Mouse (Mus musculus) embryo, embryonic 9.5 days (tissue): Measurements from ENCODE around the gene Irf8.
"Not testable (repeated sequence)": the region's sequence is repeated elsewhere in the genome, so short reads cannot be mapped to it uniquely, and the experiment has no call there.

Experiments used
- DNase-seq: peaks from one replicate; pipeline ENCODE4 v3.0.0-alpha.2; 2017; ENCODE audit errors: extremely low spot score

The Irf8 gene

DNA sequence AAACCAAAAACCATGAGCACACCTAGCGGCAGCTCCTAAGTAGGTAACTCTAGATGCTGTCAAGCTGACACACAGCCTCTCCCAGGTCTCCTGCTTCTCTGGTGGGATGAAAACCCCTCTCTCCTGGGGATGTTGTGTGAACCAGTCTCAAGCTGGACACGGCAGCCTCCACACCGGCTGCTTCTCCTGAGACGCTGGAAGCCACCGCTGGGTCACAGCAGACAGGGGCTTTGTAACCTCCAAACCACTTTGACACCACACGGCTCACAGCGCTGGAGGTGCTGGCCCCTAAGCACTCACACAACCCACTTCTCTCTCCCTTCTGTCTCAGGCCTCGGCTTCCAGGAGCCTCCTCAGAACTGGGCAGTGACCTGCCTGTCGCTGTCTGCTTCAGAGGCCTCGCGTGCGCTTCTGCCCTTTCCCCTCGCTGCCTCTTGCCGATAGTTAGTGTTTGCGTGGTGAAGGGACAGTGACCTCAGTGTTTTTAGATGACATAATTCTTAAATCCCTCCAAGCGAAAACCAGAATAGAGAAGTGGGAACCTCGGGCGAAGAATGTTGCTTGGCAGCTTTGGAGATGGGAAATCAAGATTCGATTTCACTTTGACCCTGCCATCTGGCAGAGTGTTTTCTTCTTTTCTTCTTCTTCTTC is 16.4 kb upstream of the Irf8 start:
- no peak for DNase-seq

- no peak for DNase-seq
These were observed 13.1 kb upstream of the Irf8 start for GRCm38 (mm10) chr8:120723025-120723424.

GRCm38 (mm10) chr8:120724096-120724495 is 12.1 kb upstream of the Irf8 start:
- DNase-seq, result not testable (repeated sequence)

DNA sequence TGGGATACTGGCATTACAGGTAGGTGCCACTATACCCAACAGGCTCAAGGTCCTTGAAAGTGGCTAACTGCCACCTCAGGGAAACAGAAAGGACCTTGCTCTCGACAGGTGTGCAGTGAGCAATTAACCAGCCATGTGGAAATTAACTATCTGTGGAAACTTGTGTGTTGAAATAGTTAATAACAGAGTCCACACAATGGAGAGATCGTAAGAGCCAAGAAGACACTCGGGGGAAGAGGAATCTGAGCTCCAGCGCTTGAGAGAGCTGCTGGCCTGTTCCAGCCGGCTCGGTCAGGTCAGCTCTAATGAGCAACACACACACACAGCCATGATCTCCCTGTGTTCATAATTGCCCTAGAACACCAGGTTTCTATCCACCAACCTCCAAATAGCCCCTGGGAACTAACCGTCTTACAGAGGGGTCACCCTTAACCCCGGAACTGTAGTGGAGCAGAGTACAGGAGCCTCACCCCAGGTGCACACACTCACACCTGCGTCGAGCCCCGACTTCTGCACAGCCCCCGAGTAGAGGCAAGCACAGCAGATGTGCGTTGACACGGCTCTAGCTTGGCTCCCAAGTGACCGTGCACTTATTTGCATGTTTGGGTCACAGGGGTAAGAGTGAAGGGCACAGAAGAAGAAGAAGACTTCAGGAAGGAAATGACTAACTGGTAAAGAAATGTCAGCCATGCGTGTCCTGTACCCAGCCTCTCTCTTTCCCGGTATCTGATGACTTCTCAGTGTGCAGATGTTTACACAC is 11.2 kb upstream of the Irf8 start:
- DNase-seq, result no peak

DNA sequence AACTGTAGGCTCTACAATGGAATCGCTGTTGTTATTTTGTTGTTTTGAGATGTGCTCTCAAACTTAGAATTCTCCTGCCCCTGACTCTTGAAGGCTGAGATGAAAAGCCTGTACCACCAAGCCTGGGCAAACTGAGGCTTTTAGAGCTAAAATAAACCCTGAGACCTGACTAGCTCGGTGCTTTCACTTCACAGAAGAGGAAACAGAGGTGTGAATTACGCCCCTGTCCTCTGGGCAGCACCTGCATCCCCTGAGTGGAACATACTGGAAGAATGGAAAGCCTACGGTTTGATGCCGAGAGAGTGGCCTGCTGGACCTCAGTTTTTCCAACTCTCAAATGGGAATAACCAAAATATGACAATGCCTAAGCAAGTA is 10.6 kb upstream of the Irf8 start:
- no peak for DNase-seq

DNA sequence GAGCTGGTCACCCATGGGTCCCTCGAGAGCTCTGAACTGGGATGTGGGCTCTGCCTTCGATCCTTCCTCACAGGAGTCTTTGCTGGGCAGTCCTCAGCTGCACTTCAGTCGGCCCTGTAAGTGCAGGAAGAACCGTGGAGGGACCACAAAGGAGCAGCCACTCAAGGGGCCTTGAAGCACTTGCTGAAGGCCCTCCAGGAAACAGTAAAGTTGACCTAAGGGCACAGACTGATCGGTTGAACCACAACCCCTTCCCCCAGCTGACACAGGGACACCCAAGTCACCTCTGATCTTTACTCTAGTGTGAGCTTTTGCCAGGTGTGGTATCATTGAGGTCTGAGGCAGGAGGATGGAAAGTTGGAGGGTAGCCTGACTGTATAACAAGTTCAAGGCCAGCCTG is 10.1 kb upstream of the Irf8 start:
- no peak for DNase-seq

DNA sequence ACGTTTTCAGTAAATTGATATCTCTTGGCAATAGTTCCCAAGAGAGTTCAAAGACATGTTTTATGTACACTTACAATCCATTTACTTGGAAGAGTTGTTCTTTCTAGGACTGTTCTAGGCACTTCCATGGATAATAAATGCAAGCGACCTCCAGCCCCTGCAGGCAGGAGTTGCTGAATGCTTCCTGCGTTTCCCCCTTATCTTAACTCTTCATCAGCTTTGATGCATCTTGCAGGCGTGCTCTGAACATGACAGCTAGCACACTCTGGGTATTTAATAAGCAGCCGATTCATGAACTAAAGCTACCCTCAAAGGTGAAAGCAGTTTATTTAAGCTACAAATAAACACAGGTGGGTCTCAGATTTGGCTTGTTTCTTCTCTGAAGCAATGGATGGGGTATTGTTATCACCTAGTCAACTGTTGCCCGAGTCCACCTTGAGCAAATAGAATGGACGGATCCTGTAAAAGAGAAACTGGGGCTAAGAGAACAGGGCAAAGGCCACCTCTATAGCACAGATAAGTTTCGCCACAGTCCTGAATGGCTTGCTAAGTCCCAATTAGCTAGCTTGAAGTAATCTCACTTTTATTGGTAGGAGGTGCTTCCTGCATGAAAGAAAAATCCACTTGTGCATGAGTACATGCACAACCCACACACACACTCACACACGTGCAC is 7.5 kb upstream of the Irf8 start:
- DNase-seq, result no peak

GRCm38 (mm10) chr8:120731582-120731981 is 4.6 kb upstream of the Irf8 start:
- no peak for DNase-seq

- no peak for DNase-seq
These were observed 4.1 kb upstream of the Irf8 start for GRCm38 (mm10) chr8:120732068-120732467.

DNA sequence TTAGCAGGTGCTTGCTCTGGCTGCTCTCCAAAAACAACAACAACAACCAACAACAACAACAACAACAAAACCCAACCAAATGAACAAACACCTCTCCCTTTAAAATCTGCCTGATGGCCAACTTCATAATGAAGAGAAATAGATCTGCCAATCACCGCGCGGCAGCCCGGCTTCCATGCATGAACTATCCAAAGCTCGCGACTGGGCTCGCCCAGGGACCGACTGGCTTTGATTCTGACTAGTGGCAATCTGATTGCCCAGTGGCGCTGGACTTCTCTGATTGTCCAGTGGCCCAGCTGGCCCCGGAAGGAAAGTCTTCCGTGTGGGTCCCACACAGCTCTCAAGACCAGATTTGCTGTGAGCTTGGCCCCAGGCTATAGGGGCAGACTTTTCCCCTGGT is 328 bp downstream of the Irf8 start:
- no peak for DNase-seq

DNA sequence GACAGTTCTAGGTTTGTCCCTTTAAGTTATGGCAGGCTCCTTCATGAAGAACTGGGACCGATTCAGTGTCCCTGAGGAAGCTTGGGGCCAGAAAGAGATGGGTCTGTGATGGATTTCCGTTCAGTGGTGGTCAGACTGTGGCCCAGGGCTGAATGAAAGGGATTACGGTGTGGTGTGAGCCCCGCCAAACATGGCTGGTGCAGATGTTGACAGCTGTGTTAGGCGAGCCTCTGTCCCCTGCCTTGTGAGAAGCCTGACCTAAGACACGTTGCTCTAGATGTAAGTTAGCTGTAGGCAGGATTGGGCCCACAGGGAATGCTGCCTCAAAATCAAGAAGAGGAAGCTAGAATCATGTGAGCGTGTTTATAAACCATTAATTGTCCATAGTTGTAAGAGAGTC is 1.0 kb downstream of the Irf8 start:
- no peak for DNase-seq

DNA sequence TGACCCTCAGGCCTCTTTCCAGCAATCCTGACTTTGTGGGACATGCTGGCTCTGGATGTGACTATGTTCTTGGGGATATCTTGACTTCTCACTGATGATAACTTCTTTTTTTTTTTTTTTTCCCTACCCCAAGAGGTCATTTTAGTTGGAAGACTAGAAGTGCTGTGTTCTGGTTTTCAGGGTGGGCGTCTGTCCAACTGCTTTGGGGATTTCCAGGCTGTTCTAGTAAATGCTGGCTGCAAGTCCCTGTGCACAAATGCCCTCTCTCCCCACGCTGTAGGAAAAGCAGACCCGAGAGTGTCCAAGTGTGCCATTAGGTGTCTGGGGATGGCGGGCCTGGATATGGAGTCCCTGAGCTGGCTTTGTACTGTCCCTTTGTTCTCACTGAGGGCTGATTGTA is 2.6 kb downstream of the Irf8 start:
- DNase-seq, result no peak

DNA sequence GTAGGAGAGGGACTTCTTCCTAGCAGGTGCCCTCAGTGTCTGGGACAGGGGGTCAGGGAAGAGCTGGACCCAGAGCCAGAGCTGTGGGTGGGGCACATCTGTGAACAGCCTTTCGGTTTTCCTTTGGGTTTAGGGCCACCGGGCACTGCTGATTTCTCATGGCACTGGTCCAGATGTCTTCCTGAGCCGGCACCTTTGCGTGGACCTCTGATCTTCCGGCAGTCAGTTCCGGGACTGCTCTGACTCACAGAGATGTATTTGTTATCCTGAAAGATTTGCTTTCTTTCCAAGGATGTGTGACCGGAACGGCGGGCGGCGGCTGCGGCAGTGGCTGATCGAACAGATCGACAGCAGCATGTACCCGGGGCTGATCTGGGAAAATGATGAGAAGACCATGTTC is 3.4 kb downstream of the Irf8 start:
- no peak for DNase-seq

DNA sequence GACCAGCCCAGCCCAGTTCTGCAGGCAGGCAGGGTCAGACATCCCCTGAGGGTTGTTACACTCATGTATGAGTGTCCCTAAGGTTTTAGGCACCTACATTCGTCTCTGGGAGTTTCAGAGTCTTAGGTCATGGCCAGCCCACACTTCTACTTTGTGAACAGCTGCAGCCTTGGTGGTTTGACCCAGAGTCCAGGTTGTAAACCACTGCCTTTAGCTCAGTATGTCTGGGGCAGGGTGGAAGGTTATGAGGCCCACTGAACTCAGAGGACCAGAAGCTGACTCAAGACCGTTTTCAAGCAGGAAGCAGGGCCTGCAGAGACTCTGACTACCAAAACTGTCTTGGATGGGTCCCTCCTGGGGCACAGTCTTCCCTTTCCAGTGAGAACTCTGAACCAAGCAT is 4.4 kb downstream of the Irf8 start:
- no peak for DNase-seq

DNA sequence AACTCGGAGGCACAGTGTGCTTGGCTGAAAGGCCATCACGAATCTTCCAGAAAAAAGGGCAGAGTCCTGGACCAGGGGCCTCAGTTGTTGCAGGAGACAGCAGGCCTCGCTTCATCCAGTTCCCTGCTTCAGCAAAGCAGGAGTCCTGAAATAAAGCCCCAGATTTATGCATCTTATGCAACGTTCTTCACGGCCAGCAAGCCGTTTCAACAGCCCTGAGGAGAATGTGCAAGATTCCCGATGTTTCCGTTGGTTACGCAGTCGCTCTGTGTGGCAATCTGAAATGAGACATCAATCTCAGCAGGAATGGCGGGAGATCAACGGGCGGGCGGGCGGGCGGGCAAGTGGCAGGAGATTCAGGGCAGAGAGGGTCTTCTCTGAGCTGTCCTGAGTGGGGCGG is 4.8 kb downstream of the Irf8 start:
- no peak for DNase-seq

DNA sequence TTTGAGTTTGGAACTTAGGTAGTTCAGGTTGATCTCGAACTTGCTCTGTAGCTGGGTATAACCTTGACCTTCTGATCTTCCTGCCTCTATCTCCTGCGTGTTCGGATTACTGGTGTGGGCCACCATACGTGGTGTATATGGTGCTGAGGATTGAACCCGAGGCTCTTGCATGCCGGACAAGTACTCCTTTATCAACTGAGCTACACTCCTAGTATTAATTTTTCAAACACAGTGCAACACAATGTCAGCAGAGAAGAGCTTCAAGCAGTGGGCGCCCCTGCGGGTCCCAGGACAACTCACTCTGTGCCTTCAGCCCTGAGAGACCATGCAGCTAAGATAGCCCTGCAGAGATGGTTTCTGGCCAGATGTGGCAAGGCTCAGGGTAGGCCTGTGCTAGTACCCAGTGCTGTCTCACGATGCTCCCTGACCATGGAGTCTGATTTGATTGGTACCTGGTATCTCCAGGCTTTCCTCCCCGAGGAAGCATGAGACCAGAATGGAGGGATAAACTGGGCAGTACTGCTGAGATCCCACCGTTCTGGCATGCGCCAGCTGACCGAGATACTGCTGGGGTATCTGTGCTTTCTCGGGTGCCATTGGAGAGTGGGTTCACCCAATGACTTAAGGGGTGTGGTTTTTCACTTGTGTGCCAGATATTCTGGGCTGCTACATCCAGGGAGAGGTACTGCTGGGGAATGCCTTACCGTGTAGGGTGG is 5.8 kb downstream of the Irf8 start:
- no peak for DNase-seq

- no peak for DNase-seq
These were observed 7.2 kb downstream of the Irf8 start for GRCm38 (mm10) chr8:120743149-120743897.

- no peak for DNase-seq
These were observed 7.7 kb downstream of the Irf8 start for GRCm38 (mm10) chr8:120743898-120744290.

GRCm38 (mm10) chr8:120744448-120744847 is 8.3 kb downstream of the Irf8 start:
- no peak for DNase-seq

DNA sequence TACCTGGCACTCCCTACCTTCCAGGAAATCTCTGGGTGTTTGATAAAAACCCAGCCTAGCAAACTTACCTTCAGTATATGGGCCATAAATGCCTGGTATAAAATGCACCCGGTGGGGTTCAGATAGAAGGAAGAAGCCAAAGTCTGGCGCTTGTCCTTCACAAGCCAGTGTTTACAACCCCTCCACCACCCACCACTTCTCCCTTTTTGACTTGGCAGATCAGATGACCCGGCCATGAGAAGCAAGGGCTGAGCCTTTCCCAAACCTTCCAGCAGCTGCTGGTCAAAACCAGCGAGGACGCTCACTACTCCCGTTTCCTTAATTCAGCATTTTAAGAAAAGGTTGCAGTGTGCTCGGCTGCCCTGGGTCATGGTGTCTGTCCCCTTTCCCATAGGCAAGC is 9.1 kb downstream of the Irf8 start:
- no peak for DNase-seq

- DNase-seq, result no peak
These were observed 10.0 kb downstream of the Irf8 start for GRCm38 (mm10) chr8:120746007-120746701.
